7 mouse cellular contexts compared by ENCODE assay signal in genomic region chr11:112501781-112502180, GRCm38 (mm10).
DNase-seq lines count a peak whose midpoint lies in the region; ATAC-seq lines count a peak whose summit lies in the region.

No protein-coding gene starts in this region.

- no peaks in the 10 kb centered on the region for H3K9me3 ChIP-seq in forebrain, embryonic 16.5 days (ENCODE audit: control insufficient read depth, low read length)

- no peaks in the 10 kb centered on the region for H3K27me3 ChIP-seq in forebrain, embryonic 16.5 days (replicated peaks; ENCODE audit: control insufficient read depth, insufficient read depth, low read length)

- no peaks in the 10 kb centered on the region for H3K36me3 ChIP-seq in forebrain, embryonic 16.5 days (ENCODE audit: control insufficient read depth, insufficient read depth)

- no peak overlapping the region for H3K4me2 ChIP-seq in forebrain, embryonic 16.5 days (ENCODE audit: low read length)

- peak; percentile 83 for DNase-seq in embryo, embryonic 10 days (ENCODE audit: low spot score)
- DNase-seq in left cerebral cortex, adult 9 months (ENCODE audit: low spot score in 2 of 2), result peak; percentile 9 to 10
- peak; percentile 96 for DNase-seq in retina, postnatal 1 day
- DNase-seq in kidney, postnatal 36 days, result no peak
- DNase-seq in urinary bladder, postnatal 10 days (ENCODE audit: low spot score), result no peak
- DNase-seq in cerebellum, postnatal 25 days, result no peak

- peak overlapping the region; percentile 3; the same call in 1 of the 2 replicates for H3K27ac ChIP-seq in forebrain, embryonic 16.5 days (ENCODE audit: low read length)

- ATAC-seq in forebrain, embryonic 16.5 days, result peak; percentile 99

- H3K9ac ChIP-seq in forebrain, embryonic 16.5 days (replicated peaks; ENCODE audit: low read depth, low read length), result no peak overlapping the region

- WGBS in forebrain, embryonic 16.5 days, result 0% methylated on average over 5 of the region's 5 CpGs

- no peak overlapping the region for H3K4me3 ChIP-seq in forebrain, embryonic 16.5 days (replicated peaks; ENCODE audit: low read length)

- peaks cover 4% of the 10 kb centered on the region for H3K4me1 ChIP-seq in forebrain, embryonic 16.5 days (replicated peaks; ENCODE audit: control insufficient read depth, insufficient read depth, low read length)

Comparison
In these comparisons a context has a peak if more than half of its experiments do, and no peak if none do; other contexts are left out.
1. DNase-seq: peak in embryo, embryonic 10 days (single experiment), left cerebral cortex, adult 9 months (2 of 2) and retina, postnatal 1 day (single experiment); none in kidney, postnatal 36 days (0 of 2), urinary bladder, postnatal 10 days (single experiment) and cerebellum, postnatal 25 days (0 of 2).